Mouse (Mus musculus): ENCODE measurements around the gene Tmem210.

- TF ChIP-seq POLR2A (IDR thresholded peaks at IDR 0.05; ENCODE audit: low read depth, low read length) (no peak), CTCF (conservative IDR thresholded peaks at IDR 0.05; ENCODE audit: insufficient read depth, insufficient read length, low read depth, low read length) (no peak)
Observed at GRCm38 (mm10) chr2:25331470-25331869, 43.5 kb downstream of the Tmem210 start.
